Mouse (Mus musculus) bone marrow, adult 2 months (tissue): ENCODE measurements around the gene Chd3.

Source experiments
- CTCF ChIP-seq: fragments of 200-500 bp; IDR thresholded peaks from 2 replicates; pipeline ENCODE4 v1.5.1; 2011; ENCODE audit warnings: low read length, control low read depth; ENCODE audit not compliant: control insufficient read depth, insufficient read depth
- POLR2A ChIP-seq: fragments of 200-500 bp; IDR thresholded peaks from 2 replicates; pipeline ENCODE4 v1.6.1; 2011; ENCODE audit warnings: low read depth, mild to moderate bottlenecking, control low read depth, low read length, borderline replicate concordance; ENCODE audit not compliant: control insufficient read depth

- TF ChIP-seq CTCF (no peak), POLR2A (no peak)
Measured at GRCm38 (mm10) chr11:69332713-69333253, 36.4 kb downstream of the Chd3 start.
